Mouse (Mus musculus) cortical plate, adult 2 months (tissue): ENCODE measurements around the gene Clec11a.

Experiments
- CTCF ChIP-seq: fragments of 200-500 bp; IDR thresholded peaks from 2 replicates; pipeline ENCODE4 v1.5.1; 2011; ENCODE audit warnings: mild to moderate bottlenecking, control low read depth, low read length; ENCODE audit not compliant: insufficient read depth; ENCODE audit errors: extremely low read depth
- POLR2A ChIP-seq: fragments of 200-500 bp; IDR thresholded peaks from 2 replicates; pipeline ENCODE4 v1.6.1; 2011; ENCODE audit warnings: mild to moderate bottlenecking, low read length, control low read depth; ENCODE audit not compliant: insufficient read depth; ENCODE audit errors: extremely low read depth

- no peak for TF ChIP-seq POLR2A
- TF ChIP-seq CTCF, result no peak
These were observed 48.7 kb upstream of the Clec11a start for GRCm38 (mm10) chr7:44355411-44355810.
